Mouse (Mus musculus) brown adipose tissue, adult 24 weeks (tissue): ENCODE results near the gene Ablim1. TPM values are rescaled to one million over a fixed set of nuclear protein-coding genes. Genes with fewer than 3 reads are reported as not detected.
A peak's percentile ranks its signal among the peaks of the same experiment; 100 is the strongest.

Experiments used
- H3K27ac ChIP-seq: fragments of 200-500 bp; replicated peaks from 2 replicates; pipeline ENCODE4 v1.5.1; 2012; ENCODE audit warnings: low read depth, mild to moderate bottlenecking, low read length
- H3K4me1 ChIP-seq: fragments of 200-500 bp; 2 replicates; pipeline ENCODE4 v1.6.1; 2012; ENCODE audit warnings: low read length, mixed read lengths; ENCODE audit not compliant: control insufficient read depth, insufficient read depth, insufficient read length
- H3K4me3 ChIP-seq: fragments of 200-500 bp; 2 replicates; pipeline ENCODE4 v1.5.1; 2012; ENCODE audit warnings: low read depth, mild to moderate bottlenecking, low read length, moderate library complexity; ENCODE audit not compliant: insufficient read depth
- polyA plus RNA-seq: library from polyadenylated mRNA; stranded (reverse); fragments of >200 nt; gene quantifications from 2 replicates; pipeline ENCODE4 v1.2.4, GENCODE M21; 2012; ENCODE audit not compliant: missing spikeins, insufficient read depth, insufficient read length

The Ablim1 gene
- polyA plus RNA-seq, 1 experiment: 52.5 TPM

DNA sequence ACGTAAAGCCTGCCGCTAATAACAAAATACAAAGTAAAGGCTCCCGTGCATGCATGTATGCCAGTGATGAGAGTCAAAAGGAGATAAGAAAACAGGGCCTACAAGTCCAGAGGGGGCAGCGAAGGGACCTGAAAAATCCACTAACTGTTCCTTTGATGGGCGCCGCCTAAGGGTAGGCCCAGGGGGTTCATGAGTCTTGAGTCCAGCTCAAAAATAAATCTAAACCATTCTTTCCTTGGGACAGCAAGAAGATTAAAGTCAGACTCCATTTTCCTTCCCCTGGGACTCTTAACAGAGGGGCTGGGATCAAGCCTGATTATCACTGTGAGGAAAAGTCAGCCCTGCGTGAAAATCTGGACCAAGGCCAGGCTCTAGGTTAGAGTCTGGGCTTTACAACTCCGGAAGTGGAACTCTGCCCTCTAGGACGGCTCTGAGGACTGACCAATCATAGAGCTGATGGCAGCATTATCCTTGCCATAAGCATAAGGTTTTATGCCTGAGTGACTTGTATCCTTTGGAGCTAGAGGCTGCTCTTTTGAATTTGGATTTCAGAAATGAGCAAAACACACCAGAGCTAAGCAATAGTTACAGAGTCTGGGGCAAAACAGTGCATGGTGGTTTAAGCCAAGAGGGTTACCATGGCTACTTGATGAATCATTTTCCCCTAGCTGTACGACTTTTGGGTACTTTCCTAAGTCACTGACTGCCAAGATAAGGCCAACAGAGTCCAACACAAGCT lies 235.7 kb downstream of the Ablim1 start:
- Histone ChIP-seq H3K4me3 (no peak overlapping the region), H3K27ac (peak overlapping the region; percentile 66), H3K4me1 (peaks cover 40% of the 10 kb centered on the region)

DNA sequence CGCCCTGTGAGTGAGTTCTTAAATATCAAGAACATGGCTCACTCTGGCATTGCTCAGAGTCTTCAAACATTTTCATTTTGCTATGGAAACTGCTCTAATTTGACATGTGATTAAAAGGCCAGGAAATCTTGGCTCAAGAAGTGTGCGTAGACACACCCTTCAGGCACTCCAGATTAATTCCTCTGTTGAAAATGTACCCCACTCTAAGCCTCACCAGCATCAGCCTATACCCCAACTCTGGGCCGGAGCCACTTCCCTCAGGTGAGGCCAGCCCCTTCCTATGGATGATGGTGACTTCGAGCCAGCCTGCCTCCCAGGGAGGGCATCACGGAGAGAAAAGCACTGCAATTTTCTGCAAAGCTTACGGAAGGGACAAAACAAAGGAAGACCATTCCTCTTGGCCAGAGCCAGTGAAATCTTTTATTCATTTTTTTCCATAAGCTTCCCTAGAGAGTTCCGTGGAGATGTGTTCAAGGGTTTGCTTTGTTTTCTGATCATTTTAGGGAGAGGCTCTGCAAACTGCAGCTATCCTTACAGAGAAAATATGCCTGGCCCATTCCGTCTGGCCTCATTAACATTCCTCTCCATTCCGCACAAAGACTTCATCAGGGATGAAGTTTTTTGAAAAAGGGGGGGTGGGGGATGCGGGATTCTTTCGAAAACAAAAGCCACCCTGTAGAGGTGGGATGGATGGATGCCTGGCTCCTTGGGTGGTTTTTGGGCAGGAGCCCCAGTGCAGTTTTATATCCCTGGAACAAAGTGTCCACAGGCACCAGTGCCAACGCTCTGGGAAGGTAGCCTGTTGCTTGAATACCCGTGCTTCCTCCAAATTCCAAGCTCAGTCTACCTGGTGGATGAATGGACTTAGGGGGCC lies 236.7 kb downstream of the Ablim1 start:
- Histone ChIP-seq H3K4me1 (peaks cover 38% of the 10 kb centered on the region), H3K27ac (peak overlapping the region; percentile 66), H3K4me3 (no peak overlapping the region)

DNA sequence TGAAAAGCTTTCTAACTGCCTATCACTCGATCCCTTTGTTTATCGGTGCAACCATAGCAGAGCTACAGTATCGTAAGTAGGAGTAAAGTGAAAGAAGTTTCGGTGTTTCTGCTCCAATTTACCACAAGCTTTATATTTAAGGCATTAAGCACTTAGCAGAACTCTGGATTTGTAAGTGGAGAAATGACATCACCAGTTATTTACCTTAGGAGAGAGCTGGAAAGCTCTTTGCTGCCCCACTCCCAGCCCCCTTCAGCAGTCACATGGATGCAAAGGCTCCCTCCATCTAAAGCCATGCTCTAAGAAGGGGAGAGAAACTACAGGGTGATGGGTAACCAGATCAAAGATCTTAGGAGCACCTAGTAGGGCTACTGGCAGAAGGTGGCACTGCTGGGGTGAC lies 241.3 kb downstream of the Ablim1 start:
- no peak overlapping the region for H3K4me3 ChIP-seq
- peaks cover 32% of the 10 kb centered on the region for H3K4me1 ChIP-seq
- H3K27ac ChIP-seq: peak overlapping the region; percentile 74

DNA sequence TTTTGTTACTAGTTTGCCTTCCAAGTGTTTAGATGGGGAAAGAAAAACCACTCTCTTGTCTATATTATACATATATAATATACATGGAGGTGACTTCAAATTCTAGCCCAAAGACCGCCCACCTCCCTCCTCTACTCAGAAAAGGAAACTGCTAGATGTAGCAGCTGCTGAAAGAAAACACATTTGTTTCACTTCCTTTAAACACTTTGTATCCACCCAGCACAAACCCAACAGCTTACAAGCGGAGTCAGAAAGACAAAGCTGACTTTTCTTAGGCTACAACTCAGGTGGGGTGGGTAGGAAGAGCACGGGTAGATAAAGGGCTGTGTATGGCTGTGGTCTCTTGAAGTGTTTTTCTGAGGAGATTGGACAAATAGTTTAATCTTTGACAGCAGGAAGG lies 242.0 kb downstream of the Ablim1 start:
- Histone ChIP-seq H3K4me1 (peaks cover 27% of the 10 kb centered on the region), H3K4me3 (no peak overlapping the region), H3K27ac (peak overlapping the region; percentile 74)

GRCm38 (mm10) chr19:57067108-57067613 lies 247.6 kb downstream of the Ablim1 start:
- H3K4me1 ChIP-seq: peaks cover 5% of the 10 kb centered on the region; the same call in 1 of the 2 replicates
- H3K4me3 ChIP-seq: no peak overlapping the region
- H3K27ac ChIP-seq: no peak overlapping the region

DNA sequence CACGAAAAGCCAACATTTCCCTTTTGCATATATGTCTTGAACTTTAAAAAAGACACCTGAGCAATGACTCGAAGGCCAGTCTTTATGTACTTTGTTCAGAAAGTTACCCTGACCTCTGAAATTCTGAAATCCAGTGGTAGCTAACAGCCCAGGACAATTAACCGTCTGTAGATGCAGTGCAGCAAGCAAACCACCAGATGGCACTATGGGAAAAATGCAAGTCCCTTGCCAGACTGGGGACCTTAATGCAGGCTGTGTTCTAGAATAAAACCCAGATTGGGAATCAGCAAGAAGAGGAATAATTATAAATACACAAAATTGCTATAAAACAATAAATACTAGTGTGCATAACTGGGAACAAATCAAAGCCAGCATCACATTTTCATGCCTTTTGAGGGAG lies 248.4 kb downstream of the Ablim1 start:
- Histone ChIP-seq H3K27ac (no peak overlapping the region), H3K4me3 (no peak overlapping the region), H3K4me1 (peaks cover 5% of the 10 kb centered on the region; the same call in 1 of the 2 replicates)

GRCm38 (mm10) chr19:57062746-57063145 lies 252.0 kb downstream of the Ablim1 start:
- no peaks in the 10 kb centered on the region for H3K4me1 ChIP-seq
- H3K4me3 ChIP-seq: no peak overlapping the region
- H3K27ac ChIP-seq: no peak overlapping the region

- H3K27ac ChIP-seq: no peak overlapping the region
- H3K4me3 ChIP-seq: no peak overlapping the region
Measured at GRCm38 (mm10) chr19:57059018-57059580, 255.6 kb downstream of the Ablim1 start.

DNA sequence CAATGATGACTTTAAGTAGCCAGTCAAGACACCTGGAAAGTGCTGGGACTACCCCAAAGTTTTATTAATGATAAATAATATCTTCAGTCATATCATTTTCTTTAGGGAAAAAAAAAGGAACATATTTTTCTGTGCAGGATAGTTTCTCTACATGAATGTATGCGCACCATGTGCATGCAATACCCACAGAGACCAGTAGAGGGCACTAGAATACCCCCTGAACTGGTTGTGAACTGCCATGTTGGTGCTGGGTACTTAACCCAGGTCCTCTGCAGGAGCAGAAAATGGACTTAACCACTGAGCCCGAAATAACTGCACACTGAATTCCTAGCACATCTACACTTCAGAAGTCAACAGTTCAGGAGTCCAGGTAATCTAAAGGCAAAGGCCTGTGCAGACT lies 257.2 kb downstream of the Ablim1 start:
- Histone ChIP-seq H3K27ac (no peak overlapping the region), H3K4me1 (no peaks in the 10 kb centered on the region), H3K4me3 (no peak overlapping the region)

More at GRCm38 (mm10) chr19:57059018-57059580, 255.6 kb downstream of the Ablim1 start:
- no peaks in the 10 kb centered on the region for H3K4me1 ChIP-seq

GRCm38 (mm10) chr19:57055215-57056120 lies 259.3 kb downstream of the Ablim1 start:
- H3K27ac ChIP-seq: no peak overlapping the region
- no peak overlapping the region for H3K4me3 ChIP-seq
- no peaks in the 10 kb centered on the region for H3K4me1 ChIP-seq

- no peak overlapping the region for H3K27ac ChIP-seq
- H3K4me3 ChIP-seq: no peak overlapping the region
- H3K4me1 ChIP-seq: no peaks in the 10 kb centered on the region
Measured at GRCm38 (mm10) chr19:57052959-57053358, 261.8 kb downstream of the Ablim1 start.

GRCm38 (mm10) chr19:57052016-57052415 lies 262.7 kb downstream of the Ablim1 start:
- H3K27ac ChIP-seq: no peak overlapping the region

DNA sequence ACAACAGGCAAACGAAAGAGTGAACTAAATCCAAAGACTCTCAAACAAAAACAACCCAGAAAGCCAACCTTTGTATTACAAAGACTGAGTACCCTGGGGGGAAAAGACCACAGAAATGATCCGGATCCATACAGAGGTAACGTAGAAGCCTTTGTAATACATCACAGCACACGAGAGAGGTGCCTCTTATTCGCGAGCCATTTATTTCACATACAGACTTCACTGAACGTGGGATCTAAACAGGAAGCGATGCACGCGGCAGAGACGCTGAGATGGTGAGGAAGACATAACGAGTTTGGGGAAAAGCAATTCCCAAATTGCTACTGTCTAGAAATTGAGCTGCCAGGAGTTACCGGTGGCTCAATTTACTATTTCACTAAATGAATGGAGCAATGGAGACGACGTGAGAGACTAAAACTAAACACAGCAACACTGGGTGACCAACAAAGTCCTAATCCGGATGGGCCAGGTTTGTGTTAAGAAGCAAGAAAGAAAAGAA lies 265.1 kb downstream of the Ablim1 start:
- no peak overlapping the region for H3K4me3 ChIP-seq
- H3K4me1 ChIP-seq: no peaks in the 10 kb centered on the region
- H3K27ac ChIP-seq: no peak overlapping the region

More at GRCm38 (mm10) chr19:57052016-57052415, 262.7 kb downstream of the Ablim1 start:
- H3K4me1 ChIP-seq: no peaks in the 10 kb centered on the region
- no peak overlapping the region for H3K4me3 ChIP-seq

GRCm38 (mm10) chr19:57047671-57048320 lies 266.9 kb downstream of the Ablim1 start:
- no peaks in the 10 kb centered on the region for H3K4me1 ChIP-seq
- no peak overlapping the region for H3K4me3 ChIP-seq
- H3K27ac ChIP-seq: no peak overlapping the region
